Mouse (Mus musculus) lung, embryonic 14.5 days (tissue): ENCODE data around the gene Hspbap1. TPM values are rescaled to one million over a fixed set of nuclear protein-coding genes. Genes with fewer than 3 reads are reported as not detected.

Experiments used
- ATAC-seq: fragments of 200-750 bp; cut with Nextera tagmentation; 2 replicates; pipeline ENCODE4 v1.8.0; 2017; ENCODE audit warnings: mild to moderate bottlenecking, moderate TSS enrichment, moderate library complexity; ENCODE audit not compliant: insufficient read depth
- DNase-seq: peaks from one replicate; pipeline ENCODE4 v3.0.0-alpha.2; 2015
- H3K27ac ChIP-seq: fragments of 300-500 bp; sonication (generic); 2 replicates; pipeline ENCODE4 v1.5.1; 2014; ENCODE audit warnings: low read depth, mild to moderate bottlenecking, moderate library complexity
- H3K27me3 ChIP-seq: fragments of 300-500 bp; sonication (generic); 2 replicates; pipeline ENCODE4 v1.6.1; 2014; ENCODE audit warnings: low read length, control low read depth; ENCODE audit not compliant: insufficient read depth
- H3K36me3 ChIP-seq: fragments of 300-500 bp; sonication (generic); 2 replicates; pipeline ENCODE4 v1.6.1; 2014; ENCODE audit warnings: control low read depth; ENCODE audit not compliant: insufficient read depth
- H3K4me1 ChIP-seq: fragments of 300-500 bp; sonication (generic); 2 replicates; pipeline ENCODE4 v1.6.1; 2014; ENCODE audit warnings: antibody characterized with exemption, control low read depth; ENCODE audit not compliant: insufficient read depth
- H3K4me2 ChIP-seq: fragments of 300-500 bp; sonication (generic); 2 replicates; pipeline ENCODE4 v1.6.1; 2014; ENCODE audit warnings: mild to moderate bottlenecking
- H3K4me3 ChIP-seq: fragments of 300-500 bp; sonication (generic); 2 replicates; pipeline ENCODE4 v1.5.1; 2014; ENCODE audit warnings: low read depth, low read length
- H3K9ac ChIP-seq: fragments of 300-500 bp; sonication (generic); 2 replicates; pipeline ENCODE4 v1.6.1; 2014
- H3K9me3 ChIP-seq: fragments of 300-500 bp; sonication (generic); 2 replicates; pipeline ENCODE4 v1.6.1; 2016; ENCODE audit warnings: low read depth, low read length, control low read depth
- CTCF ChIP-seq: IDR thresholded peaks from 2 replicates; pipeline ENCODE4 v1.5.1; 2016; ENCODE audit warnings: antibody characterized with exemption, low read depth
- WGBS: fragments of 180-500 bp; shearing (Covaris S2); extraction: QIAGEN DNeasy Blood & Tissue Kit; methylation state at CpG from one replicate; pipeline ENCODE4 v1.1.7; 2014; 5-methylcytosine and 5-hydroxymethylcytosine counted together
- polyA plus RNA-seq: library from polyadenylated mRNA; unstranded; fragments of >200 nt; fragmentation: Nextera tagmentation; extraction: Ambion mirVana; gene quantifications from 2 replicates; pipeline ENCODE4 v1.2.1, GENCODE M21; 2014

Gene Hspbap1
- polyA plus RNA-seq, 1 experiment from 2014 or later = 16.0 TPM

GRCm38 (mm10) chr16:35749385-35749784, 20.8 kb upstream of the Hspbap1 start:
- Histone ChIP-seq H3K27me3 (no peaks in the 10 kb centered on the region), H3K4me2 (no peak overlapping the region), H3K4me1 (no peaks in the 10 kb centered on the region), H3K36me3 (no peaks in the 10 kb centered on the region), H3K9ac (no peak overlapping the region), H3K27ac (no peak overlapping the region), H3K4me3 (no peak overlapping the region), H3K9me3 (no peaks in the 10 kb centered on the region)
- DNase-seq (no peak), ATAC-seq (no peak)
- 59% methylated on average over 7 of the region's 7 CpGs for WGBS
- no peak for TF ChIP-seq CTCF

GRCm38 (mm10) chr16:35751841-35752240, 18.3 kb upstream of the Hspbap1 start:
- Histone ChIP-seq H3K4me1 (no peaks in the 10 kb centered on the region), H3K36me3 (no peaks in the 10 kb centered on the region), H3K9me3 (no peaks in the 10 kb centered on the region), H3K27ac (no peak overlapping the region), H3K9ac (no peak overlapping the region), H3K4me3 (no peak overlapping the region), H3K27me3 (no peaks in the 10 kb centered on the region), H3K4me2 (no peak overlapping the region)
- DNase-seq = no peak
- no peak for TF ChIP-seq CTCF
- no peak for ATAC-seq
- 80% methylated on average over 4 of the region's 4 CpGs for WGBS

- no peaks in the 10 kb centered on the region for H3K4me1 ChIP-seq
- no peak overlapping the region for H3K9ac ChIP-seq
- no peak overlapping the region for H3K4me3 ChIP-seq
- TF ChIP-seq CTCF = no peak
- H3K9me3 ChIP-seq = no peaks in the 10 kb centered on the region
- DNase-seq (no peak), ATAC-seq (no peak)
- H3K27ac ChIP-seq = no peak overlapping the region
- WGBS = 90% methylated on average over 5 of the region's 5 CpGs
- no peak overlapping the region for H3K4me2 ChIP-seq
- no peaks in the 10 kb centered on the region for H3K36me3 ChIP-seq
- no peaks in the 10 kb centered on the region for H3K27me3 ChIP-seq
Observed at GRCm38 (mm10) chr16:35753926-35754325, 16.2 kb upstream of the Hspbap1 start.

GRCm38 (mm10) chr16:35755502-35756334, 14.5 kb upstream of the Hspbap1 start:
- H3K4me2 ChIP-seq = no peak overlapping the region
- H3K9me3 ChIP-seq = no peaks in the 10 kb centered on the region
- no peak overlapping the region for H3K27ac ChIP-seq
- no peak overlapping the region for H3K9ac ChIP-seq
- 51% methylated on average over 6 of the region's 6 CpGs for WGBS
- no peak for TF ChIP-seq CTCF
- H3K4me1 ChIP-seq = no peaks in the 10 kb centered on the region
- ATAC-seq (no peak), DNase-seq (no peak)
- no peaks in the 10 kb centered on the region for H3K27me3 ChIP-seq
- no peak overlapping the region for H3K4me3 ChIP-seq
- no peaks in the 10 kb centered on the region for H3K36me3 ChIP-seq

- no peak for TF ChIP-seq CTCF
- Histone ChIP-seq H3K27me3 (no peaks in the 10 kb centered on the region), H3K4me1 (no peaks in the 10 kb centered on the region), H3K4me3 (no peak overlapping the region), H3K36me3 (no peaks in the 10 kb centered on the region), H3K4me2 (no peak overlapping the region), H3K27ac (no peak overlapping the region), H3K9ac (no peak overlapping the region), H3K9me3 (no peaks in the 10 kb centered on the region)
- 76% methylated on average over 9 of the region's 9 CpGs for WGBS
- DNase-seq (no peak), ATAC-seq (no peak)
Observed at GRCm38 (mm10) chr16:35756697-35757096, 13.5 kb upstream of the Hspbap1 start.

GRCm38 (mm10) chr16:35759401-35759800, 10.8 kb upstream of the Hspbap1 start:
- no peaks in the 10 kb centered on the region for H3K4me1 ChIP-seq
- H3K4me2 ChIP-seq = no peak overlapping the region
- no peak overlapping the region for H3K4me3 ChIP-seq
- WGBS = 84% methylated on average over 5 of the region's 5 CpGs
- no peaks in the 10 kb centered on the region for H3K36me3 ChIP-seq
- no peak for TF ChIP-seq CTCF
- H3K9ac ChIP-seq = no peak overlapping the region
- no peaks in the 10 kb centered on the region for H3K9me3 ChIP-seq
- DNase-seq = no peak
- ATAC-seq = no peak
- H3K27ac ChIP-seq = no peak overlapping the region
- no peaks in the 10 kb centered on the region for H3K27me3 ChIP-seq

GRCm38 (mm10) chr16:35763590-35764296, 6.4 kb upstream of the Hspbap1 start:
- Histone ChIP-seq H3K4me1 (no peaks in the 10 kb centered on the region), H3K4me3 (no peak overlapping the region), H3K36me3 (no peaks in the 10 kb centered on the region), H3K27me3 (no peaks in the 10 kb centered on the region), H3K27ac (no peak overlapping the region; the same call in 1 of the 2 replicates), H3K4me2 (no peak overlapping the region), H3K9ac (no peak overlapping the region), H3K9me3 (no peaks in the 10 kb centered on the region)
- WGBS = 63% methylated on average over 11 of the region's 11 CpGs
- DNase-seq (no peak), ATAC-seq (no peak)
- TF ChIP-seq CTCF = no peak
